Mouse (Mus musculus) lung, adult 2 months (tissue): ENCODE measurements around the gene Rapgef5. TPM values are rescaled to one million over a fixed set of nuclear protein-coding genes. Genes with fewer than 3 reads are reported as not detected.

Source experiments
- DNase-seq: peaks from one replicate; pipeline ENCODE4 v3.0.0; 2022
- H3K4me1 ChIP-seq: fragments of 200-500 bp; 2 replicates; pipeline ENCODE4 v1.6.1; 2011; ENCODE audit warnings: low read length; ENCODE audit not compliant: control insufficient read depth, insufficient read depth
- H3K4me3 ChIP-seq: fragments of 200-500 bp; replicated peaks from 2 replicates; pipeline ENCODE3; 2011; ENCODE audit warnings: low read depth, mild to moderate bottlenecking, control low read depth, low read length; ENCODE audit errors: extremely low read depth
- CTCF ChIP-seq: fragments of 200-500 bp; IDR thresholded peaks from 2 replicates; pipeline ENCODE4 v1.5.1; 2011; ENCODE audit warnings: mild to moderate bottlenecking, low read length, control low read depth; ENCODE audit not compliant: insufficient read depth
- POLR2A ChIP-seq: fragments of 200-500 bp; IDR thresholded peaks from 2 replicates; pipeline ENCODE4 v1.6.1; 2011; ENCODE audit warnings: low read depth, mild to moderate bottlenecking, control low read depth, low read length, borderline replicate concordance; ENCODE audit errors: extremely low read depth
- WGBS: fragments of 180-500 bp; shearing (Covaris S2); methylation state at CpG from one replicate; pipeline ENCODE4 v1.1.7; 2018; 5-methylcytosine and 5-hydroxymethylcytosine counted together
- polyA plus RNA-seq: library from polyadenylated mRNA; depleted of rRNA; stranded (reverse); fragments of >200 nt; gene quantifications from 2 replicates; pipeline ENCODE4 v1.2.3, GENCODE M21; 2012

Rapgef5 gene
- polyA plus RNA-seq, 1 experiment: 56.6 TPM

GRCm38 (mm10) chr12:117678916-117679315 lies 162.6 kb downstream of the Rapgef5 start:
- DNase-seq: no peak
- no peak for TF ChIP-seq POLR2A
- TF ChIP-seq CTCF: no peak
- peaks cover 33% of the 10 kb centered on the region for H3K4me1 ChIP-seq
- no peak overlapping the region for H3K4me3 ChIP-seq
- 48% methylated on average over 3 of the region's 3 CpGs for WGBS

- WGBS: 37% methylated on average over 4 of the region's 4 CpGs
- peaks cover 31% of the 10 kb centered on the region for H3K4me1 ChIP-seq
- TF ChIP-seq CTCF: no peak
- no peak for TF ChIP-seq POLR2A
- no peak for DNase-seq
- H3K4me3 ChIP-seq: no peak overlapping the region
Measured at GRCm38 (mm10) chr12:117679795-117680194, 163.5 kb downstream of the Rapgef5 start.

- 51% methylated on average over 4 of the region's 4 CpGs for WGBS
- no peak for DNase-seq
- Histone ChIP-seq H3K4me1 (peaks cover 29% of the 10 kb centered on the region), H3K4me3 (no peak overlapping the region)
- TF ChIP-seq CTCF (no peak), POLR2A (no peak)
Measured at GRCm38 (mm10) chr12:117681273-117681672, 165.0 kb downstream of the Rapgef5 start.

GRCm38 (mm10) chr12:117683377-117683776 lies 167.1 kb downstream of the Rapgef5 start:
- Histone ChIP-seq H3K4me3 (no peak overlapping the region), H3K4me1 (peaks cover 22% of the 10 kb centered on the region)
- no peak for DNase-seq
- WGBS: 57% methylated on average over 2 of the region's 2 CpGs
- TF ChIP-seq POLR2A: no peak
- no peak for TF ChIP-seq CTCF

- TF ChIP-seq CTCF: no peak
- TF ChIP-seq POLR2A: no peak
- no peak overlapping the region for H3K4me3 ChIP-seq
- 71% methylated on average over 3 of the region's 3 CpGs for WGBS
- no peak for DNase-seq
- H3K4me1 ChIP-seq: peaks cover 23% of the 10 kb centered on the region
Measured at GRCm38 (mm10) chr12:117683984-117684383, 167.7 kb downstream of the Rapgef5 start.

- DNase-seq: no peak
- WGBS: 71% methylated on average over 3 of the region's 3 CpGs
- Histone ChIP-seq H3K4me3 (no peak overlapping the region), H3K4me1 (peaks cover 18% of the 10 kb centered on the region)
- TF ChIP-seq POLR2A (no peak), CTCF (no peak)
Measured at GRCm38 (mm10) chr12:117684788-117685187, 168.5 kb downstream of the Rapgef5 start.

DNA sequence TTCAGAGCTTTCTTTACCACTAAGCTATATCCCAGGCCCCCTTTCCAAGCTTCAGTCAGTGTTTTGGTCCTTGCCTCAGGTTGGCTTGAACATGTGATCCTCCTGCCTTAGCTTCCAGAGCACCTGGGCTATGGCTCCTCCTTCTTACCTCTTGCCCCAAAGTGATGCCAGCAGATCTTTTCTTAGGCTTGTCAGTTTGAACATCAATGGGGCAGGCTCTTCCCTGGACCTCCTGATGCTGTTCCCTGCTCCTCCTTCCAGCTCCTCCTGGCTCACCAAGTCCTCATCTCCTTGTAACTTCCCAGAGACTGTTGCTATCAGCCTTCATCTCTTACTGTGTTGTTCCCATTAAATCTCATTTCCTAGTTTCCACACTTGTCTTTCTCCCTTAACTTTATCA lies 169.1 kb downstream of the Rapgef5 start:
- TF ChIP-seq CTCF (no peak), POLR2A (no peak)

GRCm38 (mm10) chr12:117686732-117687131 lies 170.5 kb downstream of the Rapgef5 start:
- DNase-seq: no peak
- Histone ChIP-seq H3K4me1 (peaks cover 4% of the 10 kb centered on the region; the same call in 1 of the 2 replicates), H3K4me3 (no peak overlapping the region)
- WGBS: 91% methylated on average over 3 of the region's 3 CpGs
- no peak for TF ChIP-seq POLR2A
- no peak for TF ChIP-seq CTCF

More for the DNA sequence above, 169.1 kb downstream of the Rapgef5 start:
- no peak overlapping the region for H3K4me3 ChIP-seq
- peaks cover 15% of the 10 kb centered on the region for H3K4me1 ChIP-seq
- DNase-seq: no peak

- no peak for DNase-seq
- Histone ChIP-seq H3K4me3 (no peak overlapping the region), H3K4me1 (peaks cover 3% of the 10 kb centered on the region; the same call in 1 of the 2 replicates)
- TF ChIP-seq POLR2A (no peak), CTCF (no peak)
- 31% methylated on average over 32 of the region's 32 CpGs for WGBS
Measured at GRCm38 (mm10) chr12:117688655-117689548, 172.6 kb downstream of the Rapgef5 start.

GRCm38 (mm10) chr12:117691336-117691735 lies 175.1 kb downstream of the Rapgef5 start:
- TF ChIP-seq POLR2A (no peak), CTCF (no peak)
- Histone ChIP-seq H3K4me1 (peaks cover 3% of the 10 kb centered on the region; the same call in 1 of the 2 replicates), H3K4me3 (no peak overlapping the region)
- 77% methylated on average over 5 of the region's 5 CpGs for WGBS
- DNase-seq: no peak

DNA sequence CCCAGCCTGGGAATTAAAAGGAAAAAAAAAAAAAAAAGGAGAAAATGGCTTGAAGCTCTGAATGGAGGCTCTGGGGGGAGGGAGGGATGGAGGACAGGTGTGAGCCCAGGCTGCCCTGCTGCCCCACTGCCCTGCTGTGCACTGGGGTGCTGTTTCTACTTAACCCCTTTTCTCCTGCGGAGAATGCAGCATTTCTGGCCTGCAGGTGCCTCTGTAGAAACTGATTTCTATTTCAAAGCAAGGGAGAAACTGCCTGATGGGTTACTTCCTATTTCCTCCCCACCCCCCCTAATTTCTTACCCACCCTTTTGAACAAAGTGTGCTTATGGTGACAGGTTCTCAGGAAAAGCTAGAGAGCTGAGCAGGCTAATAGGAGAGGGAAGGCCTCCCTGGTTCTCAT lies 176.5 kb downstream of the Rapgef5 start:
- Histone ChIP-seq H3K4me1 (peaks cover 3% of the 10 kb centered on the region; the same call in 1 of the 2 replicates), H3K4me3 (no peak overlapping the region)
- no peak for DNase-seq
- 84% methylated on average over 1 of the region's 1 CpGs for WGBS
- TF ChIP-seq CTCF: no peak
- no peak for TF ChIP-seq POLR2A
